Mouse (Mus musculus): ENCODE results near the gene Gm21974. TPM values are rescaled to one million over a fixed set of nuclear protein-coding genes. Genes with fewer than 3 reads are reported as not detected.
"Not testable (repeated sequence)": the region's sequence is repeated elsewhere in the genome, so short reads cannot be mapped to it uniquely, and the experiment has no call there.

Gm21974 gene
- total RNA-seq (2017) = not detected in 2 replicates

- ATAC-seq (ENCODE audit: extremely low read depth, insufficient number of reproducible peaks, low FRiP score, poor library complexity, severe bottlenecking) = peak; percentile 86
These were observed at the start of gene Gm21974, which contains the start of gene Vkorc1 for GRCm38 (mm10) chr7:127895442-127895841. Gm21974 (minus strand) TSS chr7:127895454. Vkorc1 (minus strand) TSS chr7:127895617.

GRCm38 (mm10) chr7:127944614-127945013 is 49.4 kb upstream of the Gm21974 start:
- ATAC-seq (ENCODE audit: extremely low read depth, insufficient number of reproducible peaks, low FRiP score, poor library complexity, severe bottlenecking) = no peak

DNA sequence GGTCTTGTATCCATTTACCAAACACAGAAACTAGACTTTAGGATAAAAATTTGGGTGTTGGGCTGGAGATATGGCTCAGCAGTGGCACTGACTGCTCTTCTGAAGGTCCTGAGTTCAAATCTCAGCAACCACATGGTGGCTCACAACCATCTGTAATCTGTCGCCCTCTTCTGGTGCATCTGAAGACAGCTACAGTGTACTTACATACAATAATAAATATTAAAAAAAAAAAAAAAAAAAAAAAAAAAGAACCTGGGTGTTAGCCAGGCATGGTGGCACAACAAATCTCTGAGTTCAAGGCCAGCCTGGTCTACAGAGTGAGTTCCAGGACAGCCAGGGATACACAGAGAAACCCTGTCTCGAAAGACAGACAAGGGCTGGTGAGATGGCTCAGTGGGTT is 46.8 kb upstream of the Gm21974 start:
- not testable (repeated sequence) for ATAC-seq (ENCODE audit: extremely low read depth, insufficient number of reproducible peaks, low FRiP score, poor library complexity, severe bottlenecking)

- no peak for ATAC-seq (ENCODE audit: extremely low read depth, insufficient number of reproducible peaks, low FRiP score, poor library complexity, severe bottlenecking)
These were observed 41.1 kb upstream of the Gm21974 start for GRCm38 (mm10) chr7:127936216-127936884.

- no peak for ATAC-seq (ENCODE audit: extremely low read depth, insufficient number of reproducible peaks, low FRiP score, poor library complexity, severe bottlenecking)
These were observed 40.5 kb upstream of the Gm21974 start for GRCm38 (mm10) chr7:127935748-127936159.

GRCm38 (mm10) chr7:127935028-127935722 is 39.9 kb upstream of the Gm21974 start:
- ATAC-seq (ENCODE audit: extremely low read depth, insufficient number of reproducible peaks, low FRiP score, poor library complexity, severe bottlenecking) = peak; percentile 97

GRCm38 (mm10) chr7:127934075-127934474 is 38.8 kb upstream of the Gm21974 start:
- no peak for ATAC-seq (ENCODE audit: extremely low read depth, insufficient number of reproducible peaks, low FRiP score, poor library complexity, severe bottlenecking)

DNA sequence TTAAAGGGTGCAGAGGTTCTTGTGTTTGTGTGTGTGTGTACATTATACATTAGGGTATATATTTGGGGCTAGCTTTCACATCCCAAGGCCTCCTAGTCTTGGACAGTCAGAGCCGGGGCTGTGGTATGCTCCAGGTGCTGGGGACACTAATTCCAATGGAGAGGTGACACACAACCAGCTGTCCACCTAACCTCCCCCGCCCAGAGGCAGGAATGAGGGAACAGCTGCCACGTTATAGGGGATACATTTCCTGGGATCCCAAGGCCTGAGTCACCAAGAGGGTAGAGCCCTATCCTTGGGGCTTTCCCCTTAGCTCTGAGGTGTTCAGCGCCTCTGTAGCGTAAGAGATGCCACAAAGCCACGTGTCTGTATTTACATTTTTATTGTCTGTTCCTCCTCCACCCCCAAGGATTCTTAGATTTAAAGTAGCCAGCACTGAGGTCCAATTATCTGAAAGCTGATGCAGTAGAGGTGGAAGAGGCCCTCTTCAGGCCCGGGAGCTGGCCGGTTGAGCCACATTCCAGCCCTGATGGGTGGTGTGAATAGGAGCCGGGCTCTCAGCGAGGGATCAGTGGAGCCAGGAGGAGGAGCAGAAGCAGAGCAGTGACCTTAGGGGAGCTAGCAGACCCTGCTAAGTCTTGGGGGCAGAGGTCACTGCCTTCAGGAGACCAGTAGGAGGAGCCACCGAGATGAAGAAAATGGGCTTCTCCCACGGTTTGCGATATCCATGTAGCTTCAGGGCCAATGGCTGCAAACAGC is 37.2 kb upstream of the Gm21974 start:
- ATAC-seq (ENCODE audit: extremely low read depth, insufficient number of reproducible peaks, low FRiP score, poor library complexity, severe bottlenecking) = no peak

- no peak for ATAC-seq (ENCODE audit: extremely low read depth, insufficient number of reproducible peaks, low FRiP score, poor library complexity, severe bottlenecking)
These were observed 36.3 kb upstream of the Gm21974 start for GRCm38 (mm10) chr7:127931351-127932135.

GRCm38 (mm10) chr7:127930636-127931035 is 35.4 kb upstream of the Gm21974 start:
- no peak for ATAC-seq (ENCODE audit: extremely low read depth, insufficient number of reproducible peaks, low FRiP score, poor library complexity, severe bottlenecking)

- no peak for ATAC-seq (ENCODE audit: extremely low read depth, insufficient number of reproducible peaks, low FRiP score, poor library complexity, severe bottlenecking)
These were observed 34.7 kb upstream of the Gm21974 start, which contains the start of gene Prss8 for GRCm38 (mm10) chr7:127929923-127930322. Prss8 (minus strand) TSS chr7:127930104.

DNA sequence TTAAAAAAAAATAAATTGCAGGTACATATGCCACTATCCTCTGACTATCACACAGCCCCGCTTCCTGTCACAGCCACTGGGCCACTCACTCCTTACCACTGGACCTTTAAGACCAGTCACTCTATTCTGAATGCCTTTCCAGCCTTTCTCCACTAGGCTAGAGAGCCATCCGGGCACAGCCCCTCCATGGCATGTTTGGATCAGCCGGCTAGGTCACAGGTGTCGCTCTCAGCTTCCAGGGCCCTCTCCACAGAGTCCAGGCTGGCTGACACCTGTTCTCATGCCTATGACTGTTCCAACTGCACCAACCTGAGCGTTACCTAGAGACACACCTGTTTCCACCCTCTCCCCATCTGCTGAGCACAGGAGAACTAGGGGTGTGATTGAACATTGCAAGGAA is 33.3 kb upstream of the Gm21974 start:
- ATAC-seq (ENCODE audit: extremely low read depth, insufficient number of reproducible peaks, low FRiP score, poor library complexity, severe bottlenecking) = no peak

GRCm38 (mm10) chr7:127927726-127928125 is 32.5 kb upstream of the Gm21974 start:
- no peak for ATAC-seq (ENCODE audit: extremely low read depth, insufficient number of reproducible peaks, low FRiP score, poor library complexity, severe bottlenecking)

DNA sequence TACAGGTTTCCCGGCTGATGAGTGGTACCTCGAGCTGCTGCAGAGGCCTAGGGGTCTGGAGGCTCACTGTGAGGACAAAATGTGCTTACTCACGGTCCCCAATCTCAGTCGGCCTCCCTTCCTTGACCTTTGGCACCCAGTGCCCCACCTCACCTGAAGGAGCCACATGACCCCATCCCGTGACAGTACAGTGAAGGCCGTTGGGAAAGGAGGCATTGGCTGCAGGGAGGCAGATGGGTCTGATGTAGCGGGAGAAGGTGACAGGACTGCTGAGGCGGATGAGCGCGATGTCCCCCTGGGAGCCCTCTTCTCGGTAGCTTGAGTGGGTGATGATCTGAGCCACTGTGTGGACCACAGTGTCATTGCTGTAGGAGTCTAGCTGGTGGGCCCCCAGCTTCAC is 31.6 kb upstream of the Gm21974 start:
- no peak for ATAC-seq (ENCODE audit: extremely low read depth, insufficient number of reproducible peaks, low FRiP score, poor library complexity, severe bottlenecking)

DNA sequence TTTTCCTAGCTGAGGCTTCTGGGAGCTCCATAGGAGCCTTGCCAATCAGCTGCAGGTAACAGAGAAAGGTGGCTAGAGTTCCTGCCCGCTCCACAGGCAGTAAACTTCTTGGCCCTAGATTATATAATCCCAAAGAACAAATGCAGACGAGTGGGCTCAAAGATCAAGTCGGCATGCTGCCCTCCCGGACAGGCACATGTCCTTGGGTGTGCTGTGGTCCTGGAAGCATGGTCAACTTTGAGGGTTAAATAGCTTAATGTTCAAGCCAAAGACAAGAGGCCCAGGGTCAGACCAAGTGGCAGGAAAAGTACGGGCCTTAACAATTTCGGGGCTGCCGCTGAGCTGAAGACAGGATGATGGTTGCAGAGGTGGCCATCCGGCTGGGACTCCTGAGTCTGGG is 30.8 kb upstream of the Gm21974 start:
- ATAC-seq (ENCODE audit: extremely low read depth, insufficient number of reproducible peaks, low FRiP score, poor library complexity, severe bottlenecking) = no peak

DNA sequence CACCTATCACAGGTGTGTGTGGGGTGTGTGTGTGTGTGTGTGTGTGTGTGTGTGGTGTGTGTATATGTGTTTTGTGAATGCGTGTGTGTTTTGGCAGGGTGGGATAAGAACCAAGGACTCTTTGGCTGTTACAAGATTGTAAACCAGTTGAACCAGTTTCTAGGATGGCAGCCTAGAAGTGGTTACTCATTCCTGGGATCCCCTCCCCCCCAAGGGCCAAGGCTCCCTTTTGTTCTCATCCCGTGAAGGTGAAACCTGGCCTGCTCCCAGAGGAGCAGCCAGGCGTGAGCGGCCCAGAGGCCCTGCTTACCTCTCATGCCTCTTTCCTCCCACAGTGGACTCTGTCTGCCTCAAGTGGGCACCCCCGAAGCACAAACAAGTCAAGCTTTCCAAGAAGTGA is 30.0 kb upstream of the Gm21974 start:
- ATAC-seq (ENCODE audit: extremely low read depth, insufficient number of reproducible peaks, low FRiP score, poor library complexity, severe bottlenecking) = no peak

- no peak for ATAC-seq (ENCODE audit: extremely low read depth, insufficient number of reproducible peaks, low FRiP score, poor library complexity, severe bottlenecking)
These were observed 28.5 kb upstream of the Gm21974 start for GRCm38 (mm10) chr7:127923714-127924113.

DNA sequence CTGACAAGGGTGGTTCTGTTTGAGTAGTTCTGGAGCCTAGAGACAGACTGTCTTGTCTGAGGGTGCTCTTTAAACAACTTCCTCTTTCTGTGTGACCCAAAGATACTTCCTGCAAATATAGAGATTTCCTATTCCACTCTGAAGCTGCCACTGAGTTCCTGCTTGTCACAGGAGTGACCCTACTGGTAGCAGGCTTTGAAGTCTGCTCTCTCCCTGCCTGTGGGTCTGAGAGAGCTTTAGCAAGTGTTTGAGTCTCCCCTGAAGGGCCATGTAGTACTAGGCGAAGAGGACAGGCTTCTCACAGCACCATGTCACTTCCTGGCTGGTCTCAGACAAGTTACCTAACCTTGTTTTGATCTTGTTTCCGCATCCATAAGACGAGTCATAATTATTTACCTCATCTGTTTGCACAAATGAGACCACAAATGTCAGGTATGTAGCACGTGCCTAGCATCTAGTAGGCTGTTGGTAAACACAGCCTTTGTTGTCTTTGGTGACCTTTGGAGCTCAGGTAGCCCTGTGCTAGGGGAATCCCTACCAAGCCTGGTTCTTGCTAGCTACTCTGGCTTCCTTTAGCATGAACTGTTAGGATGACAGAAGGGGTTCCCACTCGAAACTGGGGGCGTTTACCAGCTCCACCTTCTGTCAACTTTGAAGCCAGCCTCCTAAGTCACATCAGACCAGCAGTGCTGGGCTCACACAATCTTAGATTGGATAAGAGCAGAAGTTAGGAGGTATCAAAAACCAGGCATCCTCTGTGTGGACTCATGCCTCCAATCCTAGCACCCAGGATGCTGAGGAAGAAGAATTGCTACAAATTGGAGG is 27.4 kb upstream of the Gm21974 start:
- ATAC-seq (ENCODE audit: extremely low read depth, insufficient number of reproducible peaks, low FRiP score, poor library complexity, severe bottlenecking) = peak; percentile 74

Data from neutrophil, adult 5-6 weeks (primary cell).